In the genomic region with DNA sequence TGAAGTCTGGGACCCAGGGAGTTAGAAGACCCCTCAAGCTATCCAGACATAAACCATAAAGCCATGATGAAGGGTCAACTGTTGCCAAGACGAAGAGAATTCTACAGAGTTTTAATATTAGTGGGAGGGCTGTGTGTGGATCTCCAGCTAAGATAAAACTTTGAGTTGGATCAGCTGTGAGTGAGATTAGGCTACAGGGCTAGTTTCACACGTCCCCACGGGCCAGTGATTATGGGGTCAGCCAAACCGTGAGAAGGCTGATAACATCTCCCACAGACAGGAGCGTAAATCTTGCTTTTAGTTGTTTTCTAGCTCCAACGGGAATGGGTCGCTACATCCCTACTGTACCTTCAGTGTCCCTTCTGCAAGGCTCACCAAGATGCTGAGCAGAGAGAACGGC, we compare ENCODE assay signal across 23 mouse cellular contexts. TPM values are rescaled to one million over a fixed set of nuclear protein-coding genes. Genes with fewer than 3 reads are reported as not detected.
A peak's percentile ranks its signal among the peaks of the same experiment; 100 is the strongest.
DNase-seq lines count a peak whose midpoint lies in the region; ATAC-seq lines count a peak whose summit lies in the region.
"Had no signal": no experiment of that assay in that cellular context is flagged by ENCODE, and none has a peak within 500 bp of the region (broad histone marks: within the 10 kb centered on the region; RNA-seq: fewer than 3 reads in every experiment).

No protein-coding gene starts in this region.

- WGBS in embryonic facial prominence, embryonic 14.5 days: 62% methylated on average over 8 of the region's 8 CpGs
- WGBS in embryonic facial prominence, embryonic 10.5 days: 83% methylated on average over 8 of the region's 8 CpGs
- WGBS in kidney, embryonic 16.5 days: 13% methylated on average over 8 of the region's 8 CpGs

- no peaks in the 10 kb centered on the region for H3K27me3 ChIP-seq in embryonic facial prominence, embryonic 14.5 days (replicated peaks; ENCODE audit: control insufficient read depth, insufficient read depth, low read length)
- no peaks in the 10 kb centered on the region for H3K27me3 ChIP-seq in embryonic facial prominence, embryonic 10.5 days (replicated peaks; ENCODE audit: low read depth, poor library complexity, severe bottlenecking)
- no peaks in the 10 kb centered on the region for H3K27me3 ChIP-seq in kidney, embryonic 16.5 days (ENCODE audit: insufficient read depth, low read length)
- H3K27me3 ChIP-seq: embryonic facial prominence, embryonic 15.5 days; hindbrain, embryonic 12.5 days; hindbrain, embryonic 15.5 days had no signal

- ATAC-seq in embryonic facial prominence, embryonic 14.5 days (ENCODE audit: low read depth): no peak
- peak; percentile 31; the same call in 1 of the 2 replicates for ATAC-seq in kidney, embryonic 16.5 days (ENCODE audit: low FRiP score, low TSS enrichment)
- ATAC-seq: activated CD4-positive, CD25-positive, alpha-beta regulatory T cell, adult 4 months; forebrain, embryonic 14.5 days; forebrain, postnatal 0 days had no signal

- no peak overlapping the region for H3K4me2 ChIP-seq in embryonic facial prominence, embryonic 14.5 days (ENCODE audit: low read depth, low read length)
- H3K4me2 ChIP-seq in kidney, embryonic 16.5 days (replicated peaks; ENCODE audit: low read depth, low read length): no peak overlapping the region
- H3K4me2 ChIP-seq: embryonic facial prominence, embryonic 15.5 days; heart, embryonic 11.5 days; hindbrain, embryonic 12.5 days; hindbrain, embryonic 15.5 days had no signal

- peak; percentile 31 for DNase-seq in embryonic facial prominence, embryonic 14.5 days (ENCODE audit: low spot score)
- DNase-seq in embryonic facial prominence, embryonic 10.5 days (ENCODE audit: low spot score): no peak
- DNase-seq in kidney, adult 11 months: no peak
- DNase-seq in kidney, postnatal 14 days: peak; percentile 16
- DNase-seq in kidney, adult 18-20 months: no peak
- DNase-seq: adrenal gland, adult 8-10 months; adrenal gland, postnatal 25 days; cerebellum, adult 11-12 months; cerebellum, adult 8-10 months; cerebellum, postnatal 10 days; cerebellum, postnatal 36 days; embryo, embryonic 11 days; forebrain, postnatal 0 days; gastrocnemius, adult 2 months; gastrocnemius, postnatal 14 days; heart, adult 11 months had no signal

- no peak overlapping the region for H3K4me3 ChIP-seq in embryonic facial prominence, embryonic 14.5 days (ENCODE audit: low read depth, low read length)
- no peak overlapping the region for H3K4me3 ChIP-seq in embryonic facial prominence, embryonic 10.5 days
- no peak overlapping the region for H3K4me3 ChIP-seq in kidney, embryonic 16.5 days (ENCODE audit: low read length)
- H3K4me3 ChIP-seq: embryonic facial prominence, embryonic 15.5 days; gastrocnemius, adult 2 months; hindbrain, embryonic 12.5 days; hindbrain, embryonic 15.5 days had no signal

- no peaks in the 10 kb centered on the region for H3K4me1 ChIP-seq in embryonic facial prominence, embryonic 14.5 days (ENCODE audit: control insufficient read depth, insufficient read depth, low read length)
- peaks cover 23% of the 10 kb centered on the region for H3K4me1 ChIP-seq in embryonic facial prominence, embryonic 10.5 days
- H3K4me1 ChIP-seq in kidney, embryonic 16.5 days (ENCODE audit: insufficient read depth, low read length): peaks cover 29% of the 10 kb centered on the region
- H3K4me1 ChIP-seq: embryonic facial prominence, embryonic 15.5 days; hindbrain, embryonic 12.5 days; hindbrain, embryonic 15.5 days had no signal

- H3K9me3 ChIP-seq in embryonic facial prominence, embryonic 14.5 days (ENCODE audit: control insufficient read depth, low read length): no peaks in the 10 kb centered on the region
- no peaks in the 10 kb centered on the region for H3K9me3 ChIP-seq in embryonic facial prominence, embryonic 10.5 days
- H3K9me3 ChIP-seq in kidney, embryonic 16.5 days (ENCODE audit: low read length): no peaks in the 10 kb centered on the region
- H3K9me3 ChIP-seq: embryonic facial prominence, embryonic 15.5 days; hindbrain, embryonic 12.5 days; hindbrain, embryonic 15.5 days had no signal

- no peak overlapping the region for H3K9ac ChIP-seq in embryonic facial prominence, embryonic 14.5 days (ENCODE audit: low read depth, low read length)
- no peak overlapping the region for H3K9ac ChIP-seq in kidney, embryonic 16.5 days (replicated peaks; ENCODE audit: low read length)
- H3K9ac ChIP-seq: embryonic facial prominence, embryonic 15.5 days; forebrain, postnatal 0 days; hindbrain, embryonic 12.5 days; hindbrain, embryonic 15.5 days had no signal

- no peak overlapping the region for H3K27ac ChIP-seq in embryonic facial prominence, embryonic 14.5 days (replicated peaks; ENCODE audit: low read depth, low read length)
- H3K27ac ChIP-seq in embryonic facial prominence, embryonic 10.5 days (replicated peaks): no peak overlapping the region
- no peak overlapping the region for H3K27ac ChIP-seq in kidney, embryonic 16.5 days (ENCODE audit: low read length)
- H3K27ac ChIP-seq: embryonic facial prominence, embryonic 15.5 days; gastrocnemius, adult 2 months; hindbrain, embryonic 12.5 days; hindbrain, embryonic 15.5 days had no signal

- no peaks in the 10 kb centered on the region for H3K36me3 ChIP-seq in embryonic facial prominence, embryonic 14.5 days (ENCODE audit: control insufficient read depth, insufficient read depth, low read length)
- no peaks in the 10 kb centered on the region for H3K36me3 ChIP-seq in embryonic facial prominence, embryonic 10.5 days (replicated peaks)
- H3K36me3 ChIP-seq in kidney, embryonic 16.5 days (ENCODE audit: insufficient read depth, low read length): no peaks in the 10 kb centered on the region
- H3K36me3 ChIP-seq: embryonic facial prominence, embryonic 15.5 days; hindbrain, embryonic 12.5 days; hindbrain, embryonic 15.5 days had no signal

RNA-seq across cellular contexts. Expression of gene Ntpcr, which starts 49.9 kb away (rescaled TPM):
- 38.5 and 39.5 TPM in 2 replicates for polyA plus RNA-seq in embryonic facial prominence, embryonic 14.5 days (2014; fragmentation: Nextera tagmentation; extraction: Ambion mirVana)
- 18.8 and 19.3 TPM in 2 replicates for polyA plus RNA-seq in embryonic facial prominence, embryonic 10.5 days (2016; fragmentation: Nextera tagmentation; extraction: Ambion mirVana)
- 30.3 and 30.8 TPM in 2 replicates for polyA plus RNA-seq in kidney, embryonic 16.5 days (2015; fragmentation: Nextera tagmentation; extraction: Ambion mirVana)

Comparison
In these comparisons a context has a peak if more than half of its experiments do, and no peak if none do; other contexts are left out.
1. DNase-seq: peak in embryonic facial prominence, embryonic 14.5 days (single experiment) and kidney, postnatal 14 days (single experiment); none in embryonic facial prominence, embryonic 10.5 days (single experiment), kidney, adult 11 months (single experiment) and kidney, adult 18-20 months (single experiment).